Mouse (Mus musculus) Patski (cell line): ENCODE measurements around the gene Trhde. TPM values are rescaled to one million over a fixed set of nuclear protein-coding genes. Genes with fewer than 3 reads are reported as not detected.

Source experiments
- ATAC-seq: fragments of 100-300 bp; one replicate; pipeline ENCODE4 v1.8.0; 2021
- CTCF ChIA-PET: fragments of 350-600 bp; sonication (Branson Sonifier 250); formaldehyde crosslinking; loops from one replicate; lab custom pipeline; 2022; ENCODE audit warnings: inconsistent platforms; lab: Charles Lee
- POLR2A ChIA-PET: fragments of 350-600 bp; sonication (Branson Sonifier 250); formaldehyde crosslinking; loops from one replicate; lab custom pipeline; 2022; ENCODE audit warnings: antibody characterized with exemption, inconsistent platforms; lab: Charles Lee
- DNase-seq: peaks from one replicate; pipeline ENCODE4 v3.0.0-alpha.2; 2011; ENCODE audit warnings: low read depth, low spot score
- H3K27me3 ChIP-seq: fragments of 371-371 bp; one replicate; pipeline ENCODE4 v1.5.1; 2021
- CTCF ChIP-seq: fragments of 100-300 bp; IDR thresholded peaks from one replicate; pipeline ENCODE4 v1.5.1; 2021
- in situ Hi-C: fragments of 300-500 bp; cut with MboI; formaldehyde crosslinking; loops from 3 replicates; pipeline ENCODE4 v1.11.1; 2018; ENCODE audit warnings: low pct_unique_long_range_greater_than_20kb, mixed read lengths
- polyA plus RNA-seq: library from polyadenylated mRNA; unstranded; gene quantifications from one replicate; pipeline ENCODE4 v1.2.3, GENCODE M21; 2021

The Trhde gene
- polyA plus RNA-seq, 1 experiment from 2014 or later: not detected

DNA sequence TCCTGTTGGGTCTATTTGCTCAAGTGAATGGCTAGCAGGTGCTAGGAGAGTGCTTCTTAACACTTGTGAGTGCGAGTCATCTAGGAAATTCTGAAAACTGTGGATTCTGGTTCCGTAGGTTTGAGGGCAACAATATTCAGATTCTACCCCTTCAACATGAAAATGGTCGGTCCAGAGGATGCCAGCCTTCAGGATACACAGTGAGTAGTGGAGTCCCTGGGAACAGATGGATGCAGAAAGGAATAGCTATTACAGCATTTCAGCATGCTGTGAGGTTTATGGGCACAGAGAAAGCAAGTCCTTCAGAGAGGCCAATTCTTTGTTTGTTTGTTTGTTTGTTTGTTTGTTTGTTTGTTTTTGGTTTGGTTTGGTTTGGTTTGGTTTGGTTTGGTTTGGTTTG is 65.7 kb downstream of the Trhde start:
- in situ Hi-C loops: no loop called here
- CTCF ChIA-PET: no interaction called here
- ATAC-seq (no peak), DNase-seq (no peak)
- POLR2A ChIA-PET: no interaction called here
- no peak for TF ChIP-seq CTCF
- H3K27me3 ChIP-seq: peaks cover 21% of the 10 kb centered on the region

DNA sequence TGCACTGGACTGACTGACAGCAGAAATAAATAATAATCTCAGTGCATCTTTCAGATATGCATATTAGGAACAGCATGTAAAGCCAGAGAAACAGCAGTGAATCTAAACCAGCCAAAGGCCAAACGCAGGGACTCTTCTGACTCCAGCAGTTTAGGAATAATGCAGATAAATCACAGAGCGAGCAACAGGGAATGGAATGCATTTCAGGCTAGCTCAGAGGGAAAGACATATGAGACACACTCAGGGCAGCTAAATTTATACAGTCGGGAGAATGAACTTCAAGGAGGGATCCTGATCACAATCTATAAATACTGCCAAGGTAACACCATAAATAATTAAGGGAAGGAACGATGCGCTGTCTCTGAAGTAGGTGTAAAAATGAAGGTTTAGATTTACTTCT is 66.4 kb downstream of the Trhde start:
- in situ Hi-C loops: no loop called here
- ATAC-seq (no peak), DNase-seq (no peak)
- TF ChIP-seq CTCF: no peak
- ChIA-PET POLR2A (no interaction called here), CTCF (no interaction called here)
- H3K27me3 ChIP-seq: peaks cover 21% of the 10 kb centered on the region

DNA sequence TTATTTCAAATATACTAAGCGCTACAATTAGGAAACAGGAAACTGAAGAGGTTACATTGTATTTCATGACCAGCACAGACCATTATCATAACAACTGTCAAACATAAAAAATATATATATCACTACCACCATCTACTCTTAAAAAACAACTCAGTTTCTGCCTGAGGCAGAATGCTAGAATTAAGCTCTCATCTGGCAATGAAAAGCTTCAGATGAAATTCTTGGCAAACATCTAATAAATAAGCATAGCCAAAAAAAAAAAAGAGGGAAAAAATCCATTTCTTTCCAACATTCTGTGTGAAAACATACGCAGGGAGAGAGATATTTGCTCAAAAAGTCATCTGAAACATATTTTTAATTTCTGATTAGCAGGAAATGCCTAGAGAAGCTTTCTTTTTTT is 67.0 kb downstream of the Trhde start:
- POLR2A ChIA-PET: no interaction called here
- in situ Hi-C loops: no loop called here
- CTCF ChIA-PET: no interaction called here
- peaks cover 21% of the 10 kb centered on the region for H3K27me3 ChIP-seq
- ATAC-seq (no peak), DNase-seq (no peak)
- TF ChIP-seq CTCF: no peak

DNA sequence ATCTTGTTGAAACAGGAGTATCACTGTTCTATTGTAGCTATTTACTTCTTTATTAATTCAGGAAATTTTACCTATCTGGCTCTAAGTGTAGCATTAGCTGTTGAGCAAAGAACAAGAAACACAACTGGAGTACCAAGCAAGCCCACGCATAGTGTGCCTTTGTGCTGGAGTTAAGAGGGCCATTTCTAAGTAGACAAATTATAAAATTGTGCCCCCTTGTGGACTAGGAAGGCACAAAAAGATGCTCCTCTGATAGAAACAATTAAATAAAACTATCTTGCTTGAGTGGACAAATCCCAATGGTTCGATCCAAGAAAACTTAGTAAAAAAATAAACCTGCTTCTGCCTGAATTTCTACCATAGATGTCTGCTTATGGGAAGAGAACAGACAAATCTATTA is 76.5 kb downstream of the Trhde start:
- TF ChIP-seq CTCF: no peak
- ChIA-PET CTCF (no interaction called here), POLR2A (no interaction called here)
- in situ Hi-C loops: no loop called here
- ATAC-seq (no peak), DNase-seq (no peak)
- peaks cover 2% of the 10 kb centered on the region for H3K27me3 ChIP-seq

DNA sequence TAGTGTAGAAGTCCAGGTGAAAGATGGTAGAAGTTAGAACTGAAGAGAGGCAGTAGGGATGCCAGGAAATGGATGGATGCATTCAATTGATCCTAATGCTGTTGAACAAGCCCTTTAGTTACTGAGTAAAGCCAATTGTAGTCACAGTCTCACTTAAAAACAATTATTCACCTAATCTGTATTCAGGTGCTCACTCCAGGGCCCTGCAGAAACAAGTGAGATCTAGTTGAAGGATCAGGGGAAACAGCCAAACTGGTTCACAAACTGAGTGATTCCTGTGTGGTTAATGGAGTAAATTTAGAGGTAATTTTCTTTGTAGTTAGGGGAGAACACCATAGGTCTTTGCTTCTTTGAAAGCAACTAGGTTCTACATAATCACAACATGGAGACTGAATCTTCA is 100.3 kb downstream of the Trhde start:
- ChIA-PET POLR2A (no interaction called here), CTCF (no interaction called here)
- ATAC-seq: no peak
- no peak for TF ChIP-seq CTCF
- in situ Hi-C loops: no loop called here
- no peaks in the 10 kb centered on the region for H3K27me3 ChIP-seq
- DNase-seq: no peak

DNA sequence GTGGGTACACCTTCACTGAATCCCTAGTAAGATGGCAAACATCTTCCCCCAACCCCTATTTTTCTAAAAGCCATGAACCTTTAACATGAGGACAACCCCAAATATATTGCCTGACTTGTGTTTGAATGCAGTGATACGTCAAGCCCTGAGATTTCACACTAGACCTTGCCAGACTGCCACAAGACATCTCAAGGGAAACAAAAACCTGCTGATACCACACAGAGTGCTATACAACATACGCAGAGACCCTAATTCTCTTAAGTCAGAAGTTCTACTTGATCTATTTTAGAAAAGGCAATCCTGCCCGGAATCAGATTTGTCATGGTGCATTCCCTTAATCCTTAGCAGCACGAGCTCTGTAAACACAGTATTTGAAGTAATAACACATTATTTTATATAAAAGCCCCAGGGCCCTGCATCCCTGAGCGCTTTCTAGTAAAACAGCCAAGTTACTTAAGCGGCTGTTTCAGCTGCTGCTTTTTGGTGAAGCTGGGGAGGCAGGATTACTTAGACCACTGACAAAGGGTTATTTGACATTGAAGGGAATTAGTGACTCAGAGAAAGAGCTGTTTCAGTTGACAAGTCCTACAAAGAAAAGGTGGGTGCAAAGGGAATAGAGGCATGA is 130.2 kb downstream of the Trhde start:
- in situ Hi-C loops: no loop called here
- no peaks in the 10 kb centered on the region for H3K27me3 ChIP-seq
- no peak for DNase-seq
- no peak for ATAC-seq
- TF ChIP-seq CTCF: no peak
- POLR2A ChIA-PET: no interaction called here
- CTCF ChIA-PET: no interaction called here

DNA sequence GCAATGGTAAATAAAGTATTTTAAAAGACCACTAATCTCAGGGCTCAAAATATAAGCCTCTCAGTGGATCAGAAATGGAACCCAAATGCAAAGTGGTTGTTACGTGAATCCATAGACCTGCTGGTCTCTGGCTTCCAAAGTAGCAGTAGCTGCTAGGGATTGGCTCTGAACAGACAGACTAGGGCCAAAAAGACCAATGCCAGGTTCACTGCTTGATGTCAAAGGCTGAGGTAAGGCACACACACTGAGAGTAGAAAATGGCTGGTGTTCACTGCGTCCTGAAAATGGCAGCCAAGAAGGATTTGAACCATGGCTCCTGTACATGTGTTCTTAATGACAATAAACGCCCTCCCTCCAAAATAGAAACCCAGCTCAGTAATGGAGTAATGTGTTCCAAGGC is 209.1 kb downstream of the Trhde start:
- POLR2A ChIA-PET: no interaction called here
- DNase-seq: no peak
- CTCF ChIA-PET: interaction anchor here (1.3 kb wide), 1 partner anchor 11 kb away, joined by 3 read pairs; no protein-coding TSS in a partner anchor
- no peaks in the 10 kb centered on the region for H3K27me3 ChIP-seq
- no peak for ATAC-seq
- no peak for TF ChIP-seq CTCF
- in situ Hi-C loops: no loop called here

DNA sequence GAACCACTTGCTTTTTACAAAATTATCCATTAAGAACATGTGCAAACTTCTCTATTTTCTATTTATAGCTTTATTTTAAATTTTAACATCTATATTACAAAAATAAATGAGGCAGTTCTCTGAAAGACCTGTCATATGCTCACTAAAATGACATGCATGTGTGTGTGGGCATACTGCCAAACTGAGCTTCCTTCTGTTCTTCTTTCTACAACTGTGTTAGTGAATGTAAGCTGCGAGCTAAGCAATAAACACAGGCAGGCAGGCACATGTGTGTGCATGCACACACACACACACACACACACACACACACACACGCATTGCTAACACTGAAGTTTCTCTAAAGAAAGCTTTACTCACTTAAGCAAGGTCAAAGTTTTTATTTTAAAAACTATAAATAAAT is 223.2 kb downstream of the Trhde start:
- DNase-seq (no peak), ATAC-seq (no peak)
- H3K27me3 ChIP-seq: no peaks in the 10 kb centered on the region
- in situ Hi-C loops: no loop called here
- no peak for TF ChIP-seq CTCF
- ChIA-PET CTCF (no interaction called here), POLR2A (no interaction called here)

DNA sequence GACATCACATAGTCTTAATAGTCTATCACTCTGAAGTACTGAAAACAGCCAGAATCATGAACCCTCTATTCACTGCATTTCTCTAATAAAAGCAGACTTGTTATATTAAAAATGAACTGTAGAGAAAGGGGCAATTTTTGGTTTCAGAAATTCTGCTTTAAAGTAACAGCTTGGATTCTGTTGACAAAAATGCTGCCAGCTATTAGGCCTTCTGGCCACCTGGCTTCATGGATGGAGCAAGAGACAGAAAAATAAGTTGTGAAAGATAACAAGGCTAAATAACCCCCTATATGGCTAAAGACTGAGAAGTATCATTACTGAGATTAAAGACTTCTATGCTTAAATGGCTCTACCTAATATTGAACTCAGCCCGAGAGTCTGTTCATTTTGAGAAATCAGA is 234.2 kb downstream of the Trhde start:
- H3K27me3 ChIP-seq: no peaks in the 10 kb centered on the region
- TF ChIP-seq CTCF: no peak
- in situ Hi-C loops: no loop called here
- ATAC-seq (no peak), DNase-seq (no peak)
- CTCF ChIA-PET: no interaction called here
- POLR2A ChIA-PET: no interaction called here

DNA sequence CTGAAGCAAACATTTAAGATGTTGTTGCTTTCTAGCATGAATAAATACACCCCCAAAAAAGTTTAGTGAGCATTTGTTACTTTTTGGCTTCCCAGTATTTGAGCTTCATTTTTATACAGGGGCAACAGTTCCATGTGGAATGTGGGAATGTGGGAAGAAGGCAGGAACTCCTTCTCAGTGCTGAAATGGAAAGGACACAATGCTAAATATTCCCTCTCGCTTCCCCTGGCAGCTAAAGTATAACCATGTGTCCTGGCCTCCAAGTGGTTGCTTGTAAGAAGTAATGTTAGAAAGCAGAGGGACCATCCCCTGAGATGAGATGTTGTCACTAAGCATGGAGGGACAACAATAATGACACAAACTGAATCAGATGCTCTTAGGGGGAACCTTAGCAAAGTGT is 292.9 kb downstream of the Trhde start:
- ChIA-PET POLR2A (no interaction called here), CTCF (no interaction called here)
- TF ChIP-seq CTCF: no peak
- H3K27me3 ChIP-seq: no peaks in the 10 kb centered on the region
- in situ Hi-C loops: no loop called here
- ATAC-seq: no peak
- DNase-seq: no peak

DNA sequence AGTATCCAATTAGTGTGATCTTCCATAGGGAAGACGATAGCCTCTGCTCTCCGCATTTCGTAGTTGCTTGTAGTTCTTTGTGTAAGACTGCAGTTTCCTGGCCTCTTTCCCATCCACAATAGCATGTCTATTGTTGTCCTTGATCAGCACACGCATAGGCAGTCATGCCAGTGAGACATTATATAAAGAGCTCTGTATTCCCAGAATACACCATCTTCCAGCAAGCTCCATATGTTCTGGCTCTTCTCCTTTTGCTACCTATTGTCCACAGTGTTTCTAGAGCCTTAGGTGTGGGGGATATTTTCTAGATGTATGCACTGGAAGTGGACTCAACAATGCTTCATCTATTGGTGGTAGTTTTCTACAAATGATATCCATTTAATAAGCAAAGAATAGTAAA is 313.3 kb downstream of the Trhde start:
- ATAC-seq (no peak), DNase-seq (no peak)
- CTCF ChIA-PET: no interaction called here
- H3K27me3 ChIP-seq: no peaks in the 10 kb centered on the region
- POLR2A ChIA-PET: no interaction called here
- TF ChIP-seq CTCF: no peak
- in situ Hi-C loops: no loop called here

DNA sequence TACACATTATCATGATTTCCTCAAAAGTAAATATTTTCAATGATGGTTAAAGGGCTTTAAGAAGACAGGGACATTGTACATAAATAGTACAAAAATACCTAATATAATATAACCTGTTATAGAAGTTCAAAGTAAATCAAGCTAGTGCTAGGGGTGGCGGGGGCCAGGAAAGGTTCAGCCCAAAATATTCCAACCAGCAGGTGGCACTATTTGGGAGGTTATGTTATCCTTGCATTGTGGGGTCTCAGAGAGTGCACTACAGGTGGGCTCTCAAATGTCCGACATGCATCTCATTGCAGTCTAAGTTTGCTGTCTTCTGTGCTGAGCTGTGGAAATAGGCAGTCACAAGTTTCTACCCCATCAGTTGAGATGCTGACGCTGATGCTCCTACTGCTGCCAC is 346.5 kb downstream of the Trhde start:
- in situ Hi-C loops: no loop called here
- DNase-seq (no peak), ATAC-seq (no peak)
- ChIA-PET POLR2A (no interaction called here), CTCF (no interaction called here)
- no peaks in the 10 kb centered on the region for H3K27me3 ChIP-seq
- no peak for TF ChIP-seq CTCF
